Mouse (Mus musculus) liver, embryonic 14.5 days (tissue): Measurements from ENCODE around the gene Gm45623.

Source experiments
- CTCF ChIP-seq: IDR thresholded peaks from 2 replicates; pipeline ENCODE4 v1.5.1; 2016; ENCODE audit warnings: antibody characterized with exemption, low read depth, control low read depth
- EP300 ChIP-seq: IDR thresholded peaks from 2 replicates; pipeline ENCODE4 v1.6.1; 2016; ENCODE audit warnings: antibody characterized with exemption, low read depth

DNA sequence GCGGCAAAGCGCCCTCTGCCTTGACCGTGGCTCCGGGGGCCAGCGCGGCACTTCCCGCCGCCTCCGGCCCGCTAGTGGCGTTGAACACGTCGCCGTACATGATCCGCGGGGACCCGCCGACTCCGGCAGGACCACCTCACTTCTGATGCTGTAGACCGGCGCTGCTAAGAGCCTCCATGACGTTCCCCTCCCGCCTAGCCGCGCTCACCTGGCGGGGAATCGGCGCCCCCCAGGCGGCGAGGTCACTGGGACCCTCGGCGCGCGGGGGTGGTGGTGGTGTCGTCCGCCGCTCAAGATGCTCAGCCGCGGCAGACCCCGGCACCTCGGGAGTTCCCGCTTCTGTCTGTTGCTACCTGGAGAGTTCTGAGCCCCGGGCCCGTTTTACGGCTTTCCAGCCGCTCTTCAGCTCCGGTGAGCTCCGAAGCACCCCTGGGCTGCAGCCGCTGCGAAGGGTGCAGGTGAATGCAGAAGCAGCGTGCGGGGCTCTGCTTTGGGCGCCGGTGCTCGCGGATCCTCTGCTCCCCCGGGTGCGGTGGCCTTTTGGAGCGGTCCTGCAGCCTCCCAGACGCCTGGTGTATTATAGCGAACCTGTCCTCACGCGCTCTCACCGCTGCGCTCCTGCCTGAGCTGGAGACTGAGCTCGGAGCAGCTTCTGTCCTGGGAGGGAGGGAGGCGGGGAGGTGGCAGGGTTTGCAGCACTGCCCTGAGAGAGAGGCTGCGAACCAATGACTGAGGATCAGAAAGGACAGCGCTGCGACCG, at the start of gene Gm45623:
- TF ChIP-seq EP300 = no peak
- no peak for TF ChIP-seq CTCF
